8 mouse cellular contexts compared by ENCODE assay signal in genomic region chr15:89059161-89059931, GRCm38 (mm10). TPM values are rescaled to one million over a fixed set of nuclear protein-coding genes. Genes with fewer than 3 reads are reported as not detected.
A peak's percentile ranks its signal among the peaks of the same experiment; 100 is the strongest.
DNase-seq lines count a peak whose midpoint lies in the region; ATAC-seq and TF ChIP-seq lines count a peak whose summit lies in the region.

Gene Panx2, plus strand, starts transcription at chr15:89059734.

- peak within 1 kb of the TSS; percentile 74 for H3K9ac ChIP-seq in limb, embryonic 13.5 days

- no peaks in the 10 kb centered on the region; the same call in 1 of the 2 replicates for H3K27me3 ChIP-seq in kidney, adult 2 months (replicated peaks; ENCODE audit: control insufficient read depth, insufficient read depth, low read length)
- peaks cover 75% of the 10 kb centered on the region for H3K27me3 ChIP-seq in limb, embryonic 13.5 days

- peak; percentile 18 to 43; a peak in 2 of 4 replicates for ATAC-seq in hematopoietic stem cell, adult 5-6 weeks (replicated peaks in 1 of 2; ENCODE audit: insufficient read depth in 1 of 2, low FRiP score in 2 of 2, low TSS enrichment in 1 of 2, low read depth in 1 of 2, poor library complexity in 2 of 2, severe bottlenecking in 2 of 2)
- ATAC-seq in limb, embryonic 13.5 days (ENCODE audit: low FRiP score, low read depth), result no peak
- no peak for ATAC-seq in erythroblast, adult 5-6 weeks (replicated peaks; ENCODE audit: low FRiP score, poor library complexity, severe bottlenecking)

- no peak for TF ChIP-seq CTCF in kidney, adult 2 months (conservative IDR thresholded peaks at IDR 0.05; ENCODE audit: insufficient read depth, insufficient read length, low read depth, low read length)
- no peak for TF ChIP-seq CTCF in olfactory bulb, adult 2 months (IDR thresholded peaks at IDR 0.05; ENCODE audit: insufficient read depth, low read depth, low read length)

- TF ChIP-seq POLR2A in kidney, adult 2 months (IDR thresholded peaks at IDR 0.05; ENCODE audit: low read depth, low read length), result no peak
- no peak for TF ChIP-seq POLR2A in olfactory bulb, adult 2 months (IDR thresholded peaks at IDR 0.05; ENCODE audit: insufficient read depth, low read depth, low read length)

- H3K4me1 ChIP-seq in kidney, adult 2 months (ENCODE audit: control insufficient read depth, insufficient read depth, low read length), result no peaks in the 10 kb centered on the region
- peaks cover 10% of the 10 kb centered on the region for H3K4me1 ChIP-seq in limb, embryonic 13.5 days
- peaks cover 18% of the 10 kb centered on the region for H3K4me1 ChIP-seq in olfactory bulb, adult 2 months (ENCODE audit: control insufficient read depth, insufficient read depth, low read length)

- H3K27ac ChIP-seq in kidney, adult 2 months (ENCODE audit: insufficient read depth, low read depth, low read length), result no peak within 1 kb of the TSS
- no peak within 1 kb of the TSS for H3K27ac ChIP-seq in limb, embryonic 13.5 days
- H3K27ac ChIP-seq in olfactory bulb, adult 2 months (ENCODE audit: insufficient read depth, low read depth, low read length), result no peak within 1 kb of the TSS

- no peak for DNase-seq in kidney, adult 2 months
- no peak for DNase-seq in kidney, postnatal 14 days
- peak; percentile 43 for DNase-seq in ES-CJ7 (ENCODE audit: low read depth, low spot score)
- peak; percentile 43 for DNase-seq in embryo, embryonic 10 days (ENCODE audit: low spot score)

- 2% methylated on average over 50 of the region's 57 CpGs for WGBS in kidney, adult 2 months
- WGBS in limb, embryonic 13.5 days, result 1% methylated on average over 31 of the region's 57 CpGs
- WGBS in olfactory bulb, adult 2 months, result under 1% methylated on average over 53 of the region's 57 CpGs

- peak within 1 kb of the TSS; percentile 33; the same call in 1 of the 2 replicates for H3K4me3 ChIP-seq in kidney, adult 2 months (ENCODE audit: insufficient read depth, low read depth, low read length)
- H3K4me3 ChIP-seq in limb, embryonic 13.5 days, result peak within 1 kb of the TSS; percentile 67
- peak within 1 kb of the TSS; percentile 59 for H3K4me3 ChIP-seq in olfactory bulb, adult 2 months (ENCODE audit: insufficient read depth, low read depth, low read length)

- no peaks in the 10 kb centered on the region for H3K36me3 ChIP-seq in kidney, adult 2 months (ENCODE audit: control insufficient read depth, insufficient read depth, low read length)
- no peaks in the 10 kb centered on the region for H3K36me3 ChIP-seq in limb, embryonic 13.5 days

- no peaks in the 10 kb centered on the region for H3K9me3 ChIP-seq in limb, embryonic 13.5 days

- peak within 1 kb of the TSS; percentile 92 for H3K4me2 ChIP-seq in limb, embryonic 13.5 days (replicated peaks)

RNA-seq across cellular contexts. Expression of gene Panx2, which starts in this region (rescaled TPM):
- 0.08 and 0.19 TPM in 2 replicates for polyA plus RNA-seq in kidney, adult 2 months (2012; rRNA removed)
- 0.56 TPM in 1 of 2 replicates, not detected in the other for total RNA-seq in hematopoietic stem cell, adult 5-6 weeks (2017)
- polyA plus RNA-seq in limb, embryonic 13.5 days (2015; fragmentation: Nextera tagmentation; extraction: Ambion mirVana), result 0.68 and 0.90 TPM in 2 replicates
- not detected in 2 replicates for polyA plus RNA-seq in olfactory bulb, adult 2 months (2012; ENCODE audit: insufficient read depth, insufficient read length, low replicate concordance, missing spikeins)
- total RNA-seq in erythroblast, adult 5-6 weeks (2015; ENCODE audit: low replicate concordance), result not detected in 2 replicates
- not detected in 2 replicates for total RNA-seq in erythroblast, adult 5-6 weeks (2017; ENCODE audit: low replicate concordance)

Comparison
In these comparisons a context has a peak if more than half of its experiments do, and no peak if none do; other contexts are left out.
1. Peak in ATAC-seq in hematopoietic stem cell, adult 5-6 weeks; RNA of the gene not detected or under 1 TPM.
2. DNase-seq: peak in ES-CJ7 (single experiment) and embryo, embryonic 10 days (single experiment); none in kidney, adult 2 months (single experiment) and kidney, postnatal 14 days (single experiment).
3. Peak in every context shown above with its lines, with median percentiles within 50 percentile points of each other: H3K4me3 ChIP-seq.